Mouse (Mus musculus) brain, embryonic 14.5 days (tissue): ENCODE measurements around the gene Grid2. TPM values are rescaled to one million over a fixed set of nuclear protein-coding genes. Genes with fewer than 3 reads are reported as not detected.

Experiments
- DNase-seq: peaks from one replicate; pipeline ENCODE4 v3.0.0-alpha.2; 2011; ENCODE audit warnings: low read depth
- CTCF ChIP-seq: fragments of 200-500 bp; IDR thresholded peaks from 2 replicates; pipeline ENCODE4 v1.5.1; 2012; ENCODE audit warnings: inconsistent platforms, mild to moderate bottlenecking, moderate library complexity, borderline replicate concordance; ENCODE audit not compliant: insufficient read depth, insufficient read length; ENCODE audit errors: extremely low read depth
- POLR2A ChIP-seq: fragments of 200-500 bp; IDR thresholded peaks from 2 replicates; pipeline ENCODE4 v1.6.1; 2012; ENCODE audit warnings: mild to moderate bottlenecking, inconsistent platforms, borderline replicate concordance; ENCODE audit not compliant: poor library complexity, insufficient read depth, insufficient read length, severe bottlenecking; ENCODE audit errors: extremely low read depth
- polyA plus RNA-seq: library from polyadenylated mRNA; depleted of rRNA; stranded (reverse); fragments of >200 nt; gene quantifications from 2 replicates; pipeline ENCODE4 v1.2.3, GENCODE M21; 2012

Gene Grid2
- polyA plus RNA-seq, 1 experiment, result 12.3 TPM

GRCm38 (mm10) chr6:64596261-64596660 is 1340.6 kb downstream of the Grid2 start:
- TF ChIP-seq POLR2A (no peak), CTCF (no peak)

GRCm38 (mm10) chr6:64596835-64597234 is 1341.2 kb downstream of the Grid2 start:
- TF ChIP-seq CTCF (no peak), POLR2A (no peak)

More at GRCm38 (mm10) chr6:64596261-64596660, 1340.6 kb downstream of the Grid2 start:
- DNase-seq, result no peak

GRCm38 (mm10) chr6:64598144-64598561 is 1342.5 kb downstream of the Grid2 start:
- DNase-seq, result peak; percentile 74
- no peak for TF ChIP-seq POLR2A
- no peak for TF ChIP-seq CTCF

More at GRCm38 (mm10) chr6:64596835-64597234, 1341.2 kb downstream of the Grid2 start:
- no peak for DNase-seq

- TF ChIP-seq POLR2A (no peak), CTCF (no peak)
- DNase-seq, result no peak
Measured at GRCm38 (mm10) chr6:64605753-64606152, 1350.1 kb downstream of the Grid2 start.

- DNase-seq, result no peak
- TF ChIP-seq CTCF, result no peak
- TF ChIP-seq POLR2A, result no peak
Measured at GRCm38 (mm10) chr6:64607041-64607440, 1351.4 kb downstream of the Grid2 start.

GRCm38 (mm10) chr6:64607942-64608341 is 1352.3 kb downstream of the Grid2 start:
- peak; percentile 27 for DNase-seq
- TF ChIP-seq CTCF (peak; percentile 46; the same call in 1 of the 2 replicates), POLR2A (no peak)

GRCm38 (mm10) chr6:64616843-64617242 is 1361.2 kb downstream of the Grid2 start:
- TF ChIP-seq POLR2A (no peak), CTCF (no peak)
- peak; percentile 22 for DNase-seq

GRCm38 (mm10) chr6:64617417-64618135 is 1361.9 kb downstream of the Grid2 start:
- peak; percentile 54 for DNase-seq
- TF ChIP-seq POLR2A (no peak), CTCF (no peak)

- no peak for DNase-seq
- no peak for TF ChIP-seq CTCF
- TF ChIP-seq POLR2A, result no peak
Measured at GRCm38 (mm10) chr6:64623404-64623803, 1367.7 kb downstream of the Grid2 start.

GRCm38 (mm10) chr6:64647661-64648060 is 1392.0 kb downstream of the Grid2 start:
- TF ChIP-seq CTCF, result no peak
- no peak for TF ChIP-seq POLR2A
- DNase-seq, result no peak

- peak; percentile 54 for DNase-seq
- no peak for TF ChIP-seq CTCF
- no peak for TF ChIP-seq POLR2A
Measured at GRCm38 (mm10) chr6:64648196-64648595, 1392.5 kb downstream of the Grid2 start.
